Comparison of ENCODE assay signal across 19 mouse cellular contexts in genomic region chr4:102496269-102497177, GRCm38 (mm10).
A peak's percentile ranks its signal among the peaks of the same experiment; 100 is the strongest.
DNase-seq lines count a peak whose midpoint lies in the region; ATAC-seq lines count a peak whose summit lies in the region.
"Had no signal": no experiment of that assay in that cellular context is flagged by ENCODE, and none has a peak within 500 bp of the region (broad histone marks: within the 10 kb centered on the region; RNA-seq: fewer than 3 reads in every experiment).

No protein-coding gene starts in this region.

- no peak overlapping the region for H3K27ac ChIP-seq in heart, embryonic 11.5 days (ENCODE audit: low read depth, low read length)
- H3K27ac ChIP-seq: embryonic facial prominence, embryonic 13.5 days; hindbrain, embryonic 14.5 days; midbrain, embryonic 10.5 days; stomach, embryonic 15.5 days had no signal

- no peak overlapping the region for H3K4me3 ChIP-seq in heart, embryonic 11.5 days (ENCODE audit: low read depth, low read length)
- H3K4me3 ChIP-seq: embryonic facial prominence, embryonic 13.5 days; midbrain, embryonic 10.5 days; stomach, embryonic 15.5 days had no signal

- WGBS in heart, embryonic 11.5 days (ENCODE audit: insufficient replicate concordance), result 74% methylated on average over 20 of the region's 20 CpGs

- no peak overlapping the region for H3K4me2 ChIP-seq in heart, embryonic 11.5 days
- H3K4me2 ChIP-seq: embryonic facial prominence, embryonic 13.5 days; hindbrain, embryonic 14.5 days; stomach, embryonic 15.5 days had no signal

- no peak overlapping the region for H3K9ac ChIP-seq in heart, embryonic 11.5 days (ENCODE audit: low read depth, low read length)
- H3K9ac ChIP-seq: embryonic facial prominence, embryonic 13.5 days; hindbrain, embryonic 14.5 days; stomach, embryonic 15.5 days had no signal

- ATAC-seq in heart, embryonic 11.5 days (replicated peaks; ENCODE audit: insufficient number of reproducible peaks, low FRiP score, low TSS enrichment), result no peak
- ATAC-seq: intestine, postnatal 0 days had no signal

- H3K4me1 ChIP-seq in heart, embryonic 11.5 days (ENCODE audit: control insufficient read depth, insufficient read depth, low read length), result no peaks in the 10 kb centered on the region
- H3K4me1 ChIP-seq: midbrain, embryonic 10.5 days; stomach, embryonic 15.5 days had no signal

- no peaks in the 10 kb centered on the region for H3K27me3 ChIP-seq in heart, embryonic 11.5 days (ENCODE audit: control insufficient read depth, insufficient read depth, low read length)
- H3K27me3 ChIP-seq: CH12.LX; embryonic facial prominence, embryonic 13.5 days; stomach, embryonic 15.5 days had no signal

- 0 out of 2 replicates have a peak, but pooled peaks cover 3% of the 10 kb centered on the region for H3K36me3 ChIP-seq in heart, embryonic 11.5 days (ENCODE audit: control insufficient read depth, insufficient read depth, low read length)
- H3K36me3 ChIP-seq: embryonic facial prominence, embryonic 13.5 days; midbrain, embryonic 10.5 days; stomach, embryonic 15.5 days had no signal

- DNase-seq in cerebellum, adult 11-12 months, result peak; percentile 28
- DNase-seq in cerebellum, postnatal 4 days (ENCODE audit: low spot score in 2 of 2), result no peak
- DNase-seq in heart, adult 11 months, result peak; percentile 94
- DNase-seq in layer of hippocampus, adult 18-20 months (ENCODE audit: low spot score in 2 of 2), result peak; percentile 24 to 58
- DNase-seq in layer of hippocampus, adult 9-11 months, result no peak
- peak; percentile 58 to 67 for DNase-seq in layer of hippocampus, postnatal 14 days (ENCODE audit: low spot score in 2 of 2)
- no peak for DNase-seq in ovary, postnatal 10 days (ENCODE audit: low spot score)
- DNase-seq: adrenal gland, postnatal 14 days; liver; lung, adult 18-20 months; lung, postnatal 36 days; spleen, adult 18-20 months had no signal

- no peaks in the 10 kb centered on the region for H3K9me3 ChIP-seq in heart, embryonic 11.5 days (replicated peaks; ENCODE audit: control insufficient read depth, low read length)
- H3K9me3 ChIP-seq: embryonic facial prominence, embryonic 13.5 days; midbrain, embryonic 10.5 days; stomach, embryonic 15.5 days had no signal

Comparison
In these comparisons a context has a peak if more than half of its experiments do, and no peak if none do; other contexts are left out.
1. DNase-seq: peak in cerebellum, adult 11-12 months (single experiment), heart, adult 11 months (single experiment), layer of hippocampus, adult 18-20 months (2 of 2) and layer of hippocampus, postnatal 14 days (2 of 2); none in cerebellum, postnatal 4 days (0 of 2), layer of hippocampus, adult 9-11 months (single experiment) and ovary, postnatal 10 days (single experiment).